Mouse (Mus musculus): ENCODE results near the gene Tas2r120. TPM values are rescaled to one million over a fixed set of nuclear protein-coding genes. Genes with fewer than 3 reads are reported as not detected.

The Tas2r120 gene
- not detected in 2 replicates for polyA plus RNA-seq (2012; ENCODE audit: low replicate concordance)

DNA sequence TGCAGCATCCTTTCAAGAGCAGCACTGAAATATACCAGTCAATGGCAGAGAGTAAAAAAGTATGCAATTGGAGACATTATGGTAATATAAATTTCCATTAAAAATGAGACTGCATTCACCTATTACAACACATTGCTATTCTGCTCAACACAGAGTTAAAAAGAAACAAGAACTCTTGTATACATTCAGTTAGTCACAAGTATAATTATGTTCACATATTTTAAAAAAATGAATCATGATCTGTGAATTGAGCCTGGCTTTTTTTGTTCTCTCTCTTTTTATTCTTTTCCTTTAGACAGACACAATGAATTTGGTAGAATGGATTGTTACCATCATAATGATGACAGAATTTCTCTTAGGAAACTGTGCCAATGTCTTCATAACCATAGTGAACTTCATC lies at the start of gene Tas2r120:
Gene Tas2r120, plus strand, starts transcription at position 301 of the 400 bp plus-strand sequence.

DNA sequence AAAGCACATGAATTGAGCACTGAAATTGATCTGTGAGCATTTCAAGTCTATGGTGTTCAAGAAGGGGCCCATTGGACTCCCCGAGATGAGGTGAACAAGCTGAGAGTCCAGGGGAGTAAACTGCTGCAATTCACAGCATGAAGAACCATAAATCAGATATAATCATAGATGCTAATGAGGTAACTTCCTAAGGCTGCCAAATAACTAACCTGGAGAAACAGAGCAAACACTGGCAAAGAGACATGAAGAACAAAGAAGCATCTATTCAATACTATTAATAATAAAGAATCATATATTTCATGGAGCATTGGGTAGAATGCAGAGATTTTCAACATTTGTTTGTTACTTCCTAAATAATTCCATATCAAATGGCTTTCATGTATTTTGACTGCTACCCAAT lies 5.3 kb upstream of the Tas2r120 start, which contains the start of gene A630073D07Rik:
Gene A630073D07Rik, minus strand, starts transcription at position 101 of the 400 bp plus-strand sequence.

DNA sequence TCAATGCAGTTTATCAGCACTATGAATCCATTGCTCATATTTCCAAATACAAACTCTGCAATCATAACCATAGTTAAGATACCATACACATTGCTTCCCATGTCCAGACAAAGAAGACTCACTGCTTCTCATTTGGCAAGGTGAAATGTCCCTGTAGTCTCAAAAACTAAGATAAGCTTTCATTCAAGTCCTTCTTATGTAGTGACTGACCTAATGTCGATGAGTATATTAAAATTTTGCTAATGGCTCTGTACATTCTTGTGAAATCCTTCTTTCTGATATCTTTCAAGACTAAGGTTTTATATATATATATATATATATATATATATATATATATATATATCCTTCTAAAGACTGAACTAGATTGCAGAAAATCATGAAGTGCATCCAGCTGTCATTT lies 44.2 kb downstream of the Tas2r120 start, which contains the start of gene Tas2r121:
Gene Tas2r121, minus strand, starts transcription at position 101 of the 400 bp plus-strand sequence.

Other genes with a start within 250 kb of the Tas2r120 start
- not detected in 2 replicates for gene Prh1, start 87.1 kb upstream of the Tas2r120 start, polyA plus RNA-seq (2012; ENCODE audit: low replicate concordance)
- not detected in 2 replicates for gene Prp2, start 61.0 kb upstream of the Tas2r120 start, polyA plus RNA-seq (2012; ENCODE audit: low replicate concordance)
- not detected in 2 replicates for gene A630073D07Rik, start 5.4 kb upstream of the Tas2r120 start, polyA plus RNA-seq (2012; ENCODE audit: low replicate concordance)
- gene Tas2r121, start 44.1 kb downstream of the Tas2r120 start, polyA plus RNA-seq (2012; ENCODE audit: low replicate concordance), result not detected in 2 replicates
- gene Tas2r122, start 55.0 kb downstream of the Tas2r120 start, polyA plus RNA-seq (2012; ENCODE audit: low replicate concordance), result not detected in 2 replicates
- not detected in 2 replicates for gene Tas2r115, start 81.1 kb downstream of the Tas2r120 start, polyA plus RNA-seq (2012; ENCODE audit: low replicate concordance)
- not detected in 2 replicates for gene Tas2r124, start 97.8 kb downstream of the Tas2r120 start, polyA plus RNA-seq (2012; ENCODE audit: low replicate concordance)
- gene Tas2r102, start 105.2 kb downstream of the Tas2r120 start, polyA plus RNA-seq (2012; ENCODE audit: low replicate concordance), result not detected in 2 replicates
- gene Tas2r136, start 121.2 kb downstream of the Tas2r120 start, polyA plus RNA-seq (2012; ENCODE audit: low replicate concordance), result not detected in 2 replicates
- gene Tas2r117, start 145.9 kb downstream of the Tas2r120 start, polyA plus RNA-seq (2012; ENCODE audit: low replicate concordance), result not detected in 2 replicates
- gene Tas2r123, start 190.2 kb downstream of the Tas2r120 start, polyA plus RNA-seq (2012; ENCODE audit: low replicate concordance), result not detected in 2 replicates
- not detected in 2 replicates for gene Tas2r116, start 198.5 kb downstream of the Tas2r120 start, polyA plus RNA-seq (2012; ENCODE audit: low replicate concordance)
- not detected in 2 replicates for gene Tas2r110, start 211.1 kb downstream of the Tas2r120 start, polyA plus RNA-seq (2012; ENCODE audit: low replicate concordance)
- gene Tas2r113, start 236.1 kb downstream of the Tas2r120 start, polyA plus RNA-seq (2012; ENCODE audit: low replicate concordance), result not detected in 2 replicates

Measured in leukemia stem cell, adult 10-12 weeks (primary cell).